8 mouse cellular contexts compared by ENCODE assay signal in the genomic region with DNA sequence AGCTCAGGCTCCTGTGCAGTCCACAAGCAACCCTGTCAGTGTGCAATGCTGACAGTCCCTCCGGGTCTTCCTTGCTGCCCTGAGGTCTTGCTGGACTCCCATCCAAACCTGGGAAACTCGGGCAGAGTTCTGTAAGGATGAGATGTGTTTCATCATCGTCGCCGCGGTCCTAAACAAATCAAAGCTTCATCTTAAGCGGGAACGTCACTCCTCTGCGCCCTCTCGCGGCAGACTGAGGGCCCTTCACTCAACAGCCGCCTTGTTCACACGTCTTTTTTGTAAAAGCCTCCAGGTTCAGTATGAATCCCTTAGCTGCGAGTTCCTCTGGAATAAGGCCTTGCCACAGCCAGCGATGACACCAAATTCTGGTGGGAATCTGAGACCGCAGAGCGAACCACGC. TPM values are rescaled to one million over a fixed set of nuclear protein-coding genes. Genes with fewer than 3 reads are reported as not detected.
A peak's percentile ranks its signal among the peaks of the same experiment; 100 is the strongest.
DNase-seq lines count a peak whose midpoint lies in the region; ATAC-seq and TF ChIP-seq lines count a peak whose summit lies in the region.

No protein-coding gene starts in this region.

- H3K27me3 ChIP-seq in testis, adult 2 months (ENCODE audit: control insufficient read depth, insufficient read depth, low read length): no peaks in the 10 kb centered on the region
- peaks cover 19% of the 10 kb centered on the region for H3K27me3 ChIP-seq in embryonic facial prominence, embryonic 10.5 days (replicated peaks; ENCODE audit: low read depth, poor library complexity, severe bottlenecking)
- no peaks in the 10 kb centered on the region for H3K27me3 ChIP-seq in heart, adult 2 months (ENCODE audit: control insufficient read depth, insufficient read depth, low read length)
- H3K27me3 ChIP-seq in kidney, adult 2 months (replicated peaks; ENCODE audit: control insufficient read depth, insufficient read depth, low read length): no peaks in the 10 kb centered on the region
- H3K27me3 ChIP-seq in limb, embryonic 11.5 days (ENCODE audit: control insufficient read depth, insufficient read depth, low read length): no peaks in the 10 kb centered on the region
- H3K27me3 ChIP-seq in midbrain, postnatal 0 days (ENCODE audit: insufficient read depth, low read length): no peaks in the 10 kb centered on the region

- 6% methylated on average over 18 of the region's 18 CpGs for WGBS in embryonic facial prominence, embryonic 10.5 days
- WGBS in heart, adult 2 months: 3% methylated on average over 18 of the region's 18 CpGs
- WGBS in kidney, adult 2 months: 6% methylated on average over 18 of the region's 18 CpGs
- WGBS in limb, embryonic 11.5 days: 6% methylated on average over 18 of the region's 18 CpGs
- 4% methylated on average over 18 of the region's 18 CpGs for WGBS in midbrain, postnatal 0 days

- no peak overlapping the region for H3K9ac ChIP-seq in heart, adult 2 months (ENCODE audit: low read depth, low read length)
- H3K9ac ChIP-seq in limb, embryonic 11.5 days (ENCODE audit: low read length): peak overlapping the region; percentile 35; the same call in 1 of the 2 replicates
- peak overlapping the region; percentile 55; the same call in 1 of the 2 replicates for H3K9ac ChIP-seq in midbrain, postnatal 0 days (replicated peaks; ENCODE audit: low read length, poor library complexity, severe bottlenecking)

- ATAC-seq in limb, embryonic 11.5 days (ENCODE audit: insufficient number of reproducible peaks, low FRiP score, low TSS enrichment, low read depth): no peak
- 0 out of 2 replicates have a peak, but pooled peaks have one; percentile 41 for ATAC-seq in midbrain, postnatal 0 days (ENCODE audit: low FRiP score)

- no peaks in the 10 kb centered on the region for H3K36me3 ChIP-seq in testis, adult 2 months (ENCODE audit: control insufficient read depth, insufficient read depth, low read length)
- no peaks in the 10 kb centered on the region for H3K36me3 ChIP-seq in embryonic facial prominence, embryonic 10.5 days (replicated peaks)
- no peaks in the 10 kb centered on the region for H3K36me3 ChIP-seq in heart, adult 2 months (ENCODE audit: control insufficient read depth, insufficient read depth, low read length)
- H3K36me3 ChIP-seq in kidney, adult 2 months (ENCODE audit: control insufficient read depth, insufficient read depth, low read length): no peaks in the 10 kb centered on the region
- no peaks in the 10 kb centered on the region for H3K36me3 ChIP-seq in limb, embryonic 11.5 days (ENCODE audit: control insufficient read depth, insufficient read depth, low read length)
- H3K36me3 ChIP-seq in midbrain, postnatal 0 days (ENCODE audit: insufficient read depth, low read length): no peaks in the 10 kb centered on the region

- no peak for DNase-seq in testis, postnatal 14 days (ENCODE audit: low spot score)
- DNase-seq in embryonic facial prominence, embryonic 10.5 days (ENCODE audit: low spot score): peak; percentile 86
- DNase-seq in heart, adult 2 months: peak; percentile 67 to 78
- DNase-seq in kidney, adult 2 months: peak; percentile 57
- DNase-seq in limb, embryonic 11.5 days (ENCODE audit: low spot score): peak; percentile 91
- peak; percentile 91 for DNase-seq in midbrain, postnatal 0 days (ENCODE audit: low spot score)
- DNase-seq in spleen, postnatal 10 days (ENCODE audit: low spot score in 2 of 2): peak; percentile 28 to 78

- TF ChIP-seq POLR2A in testis, adult 2 months (IDR thresholded peaks at IDR 0.05; ENCODE audit: control insufficient read depth, low read depth, low read length): no peak
- no peak for TF ChIP-seq POLR2A in heart, adult 2 months (IDR thresholded peaks at IDR 0.05; ENCODE audit: insufficient read depth, low read depth, low read length)
- no peak for TF ChIP-seq POLR2A in kidney, adult 2 months (IDR thresholded peaks at IDR 0.05; ENCODE audit: low read depth, low read length)

- TF ChIP-seq EP300 in heart, adult 2 months (IDR thresholded peaks at IDR 0.05; ENCODE audit: insufficient read depth, low read depth, low read length): no peak

- H3K27ac ChIP-seq in testis, adult 2 months (ENCODE audit: control insufficient read depth, insufficient read depth, low read depth, low read length): no peak overlapping the region
- H3K27ac ChIP-seq in embryonic facial prominence, embryonic 10.5 days (replicated peaks): peak overlapping the region; percentile 68; the same call in 1 of the 2 replicates
- no peak overlapping the region for H3K27ac ChIP-seq in heart, adult 2 months
- no peak overlapping the region for H3K27ac ChIP-seq in kidney, adult 2 months (ENCODE audit: insufficient read depth, low read depth, low read length)
- H3K27ac ChIP-seq in limb, embryonic 11.5 days (replicated peaks; ENCODE audit: low read depth, low read length): no peak overlapping the region
- peak overlapping the region; percentile 26; the same call in 1 of the 2 replicates for H3K27ac ChIP-seq in midbrain, postnatal 0 days (ENCODE audit: low read depth, low read length)

- no peaks in the 10 kb centered on the region for H3K9me3 ChIP-seq in embryonic facial prominence, embryonic 10.5 days
- no peaks in the 10 kb centered on the region for H3K9me3 ChIP-seq in limb, embryonic 11.5 days (ENCODE audit: control insufficient read depth, low read length)
- no peaks in the 10 kb centered on the region for H3K9me3 ChIP-seq in midbrain, postnatal 0 days (ENCODE audit: low read length)

- H3K4me3 ChIP-seq in testis, adult 2 months (ENCODE audit: control insufficient read depth, low read depth, low read length): no peak overlapping the region
- H3K4me3 ChIP-seq in embryonic facial prominence, embryonic 10.5 days: peak overlapping the region; percentile 57
- no peak overlapping the region for H3K4me3 ChIP-seq in heart, adult 2 months
- H3K4me3 ChIP-seq in kidney, adult 2 months (ENCODE audit: insufficient read depth, low read depth, low read length): no peak overlapping the region
- peak overlapping the region; percentile 21; the same call in 1 of the 2 replicates for H3K4me3 ChIP-seq in limb, embryonic 11.5 days (ENCODE audit: low read depth, low read length)
- H3K4me3 ChIP-seq in midbrain, postnatal 0 days (ENCODE audit: low read depth, low read length): peak overlapping the region; percentile 23; the same call in 1 of the 2 replicates

- H3K79me2 ChIP-seq in heart, adult 2 months (replicated peaks; ENCODE audit: control insufficient read depth, insufficient read depth, low read length): no peaks in the 10 kb centered on the region

- peak; percentile 62; the same call in 1 of the 2 replicates for TF ChIP-seq CTCF in testis, adult 2 months (IDR thresholded peaks at IDR 0.05; ENCODE audit: control insufficient read depth, insufficient read depth, insufficient replicate concordance, low read depth, low read length)
- peak; percentile 89 for TF ChIP-seq CTCF in heart, adult 2 months (IDR thresholded peaks at IDR 0.05)
- peak; percentile 87 for TF ChIP-seq CTCF in kidney, adult 2 months (conservative IDR thresholded peaks at IDR 0.05; ENCODE audit: insufficient read depth, insufficient read length, low read depth, low read length)
- peak; percentile 93 for TF ChIP-seq CTCF in midbrain, postnatal 0 days (IDR thresholded peaks at IDR 0.05)

- intact Hi-C loops in heart, adult 2 months (cut with DNase I): no loop called here

- peaks cover 4% of the 10 kb centered on the region for H3K4me1 ChIP-seq in testis, adult 2 months (ENCODE audit: control insufficient read depth, insufficient read depth, low read length)
- H3K4me1 ChIP-seq in embryonic facial prominence, embryonic 10.5 days: peaks cover 12% of the 10 kb centered on the region
- peaks cover 3% of the 10 kb centered on the region; the same call in 1 of the 2 replicates for H3K4me1 ChIP-seq in heart, adult 2 months (ENCODE audit: control insufficient read depth, insufficient read depth, low read length)
- H3K4me1 ChIP-seq in kidney, adult 2 months (ENCODE audit: control insufficient read depth, insufficient read depth, low read length): peaks cover 3% of the 10 kb centered on the region; the same call in 1 of the 2 replicates
- H3K4me1 ChIP-seq in limb, embryonic 11.5 days (ENCODE audit: control insufficient read depth, insufficient read depth, low read length): no peaks in the 10 kb centered on the region
- peaks cover 4% of the 10 kb centered on the region for H3K4me1 ChIP-seq in midbrain, postnatal 0 days (ENCODE audit: insufficient read depth, low read length)

- H3K4me2 ChIP-seq in limb, embryonic 11.5 days (ENCODE audit: low read depth, severe bottlenecking): peak overlapping the region; percentile 50
- peak overlapping the region; percentile 54 for H3K4me2 ChIP-seq in midbrain, postnatal 0 days (ENCODE audit: low read depth, low read length, poor library complexity, severe bottlenecking)

RNA-seq across cellular contexts. Expression of gene Gm9936, which starts 0.8 kb away (rescaled TPM):
- polyA plus RNA-seq in testis, adult 2 months (2012; rRNA removed): not detected in 2 replicates
- 0.08 and 0.12 TPM in 2 replicates for polyA plus RNA-seq in embryonic facial prominence, embryonic 10.5 days (2016; fragmentation: Nextera tagmentation; extraction: Ambion mirVana)
- not detected for total RNA-seq in heart, adult 2 months (2021)
- polyA plus RNA-seq in heart, adult 2 months (2012; rRNA removed): not detected in 2 replicates
- not detected in 2 replicates for polyA plus RNA-seq in kidney, adult 2 months (2012; rRNA removed)
- polyA plus RNA-seq in limb, embryonic 11.5 days (2014; fragmentation: Nextera tagmentation; extraction: Ambion mirVana): 0.07 TPM in 1 of 2 replicates, not detected in the other
- 5.8 and 6.7 TPM in 2 replicates for total RNA-seq in midbrain, postnatal 0 days (2014; rRNA removed)
- 3.1 and 3.3 TPM in 2 replicates for polyA plus RNA-seq in midbrain, postnatal 0 days (2015; fragmentation: Nextera tagmentation; extraction: Ambion mirVana)

RNA-seq across cellular contexts. Expression of gene 4930519G04Rik, which starts 5.8 kb away (rescaled TPM):
- 54.0 and 68.8 TPM in 2 replicates for polyA plus RNA-seq in testis, adult 2 months (2012; rRNA removed)
- polyA plus RNA-seq in embryonic facial prominence, embryonic 10.5 days (2016; fragmentation: Nextera tagmentation; extraction: Ambion mirVana): not detected in 2 replicates
- total RNA-seq in heart, adult 2 months (2021): not detected
- not detected in 2 replicates for polyA plus RNA-seq in heart, adult 2 months (2012; rRNA removed)
- not detected in 2 replicates for polyA plus RNA-seq in kidney, adult 2 months (2012; rRNA removed)
- polyA plus RNA-seq in limb, embryonic 11.5 days (2014; fragmentation: Nextera tagmentation; extraction: Ambion mirVana): not detected in 2 replicates
- not detected in 2 replicates for total RNA-seq in midbrain, postnatal 0 days (2014; rRNA removed)
- polyA plus RNA-seq in midbrain, postnatal 0 days (2015; fragmentation: Nextera tagmentation; extraction: Ambion mirVana): not detected in 2 replicates

RNA-seq across cellular contexts. Expression of gene 1500011B03Rik, which starts 36.0 kb away (rescaled TPM):
- 51.7 and 67.4 TPM in 2 replicates for polyA plus RNA-seq in testis, adult 2 months (2012; rRNA removed)
- polyA plus RNA-seq in embryonic facial prominence, embryonic 10.5 days (2016; fragmentation: Nextera tagmentation; extraction: Ambion mirVana): 108 TPM in 2 replicates
- total RNA-seq in heart, adult 2 months (2021): 1 to 10 TPM; 3.2 to 4.9 TPM
- polyA plus RNA-seq in heart, adult 2 months (2012; rRNA removed): 4.3 and 7.4 TPM in 2 replicates
- polyA plus RNA-seq in kidney, adult 2 months (2012; rRNA removed): 30.2 and 34.7 TPM in 2 replicates
- polyA plus RNA-seq in limb, embryonic 11.5 days (2014; fragmentation: Nextera tagmentation; extraction: Ambion mirVana): 91.5 and 93.4 TPM in 2 replicates
- 299 and 345 TPM in 2 replicates for total RNA-seq in midbrain, postnatal 0 days (2014; rRNA removed)
- 372 and 393 TPM in 2 replicates for polyA plus RNA-seq in midbrain, postnatal 0 days (2015; fragmentation: Nextera tagmentation; extraction: Ambion mirVana)

RNA-seq across cellular contexts. Expression of gene Oasl2, which starts 37.5 kb away (rescaled TPM):
- 3.9 and 4.4 TPM in 2 replicates for polyA plus RNA-seq in testis, adult 2 months (2012; rRNA removed)
- 0.68 and 0.72 TPM in 2 replicates for polyA plus RNA-seq in embryonic facial prominence, embryonic 10.5 days (2016; fragmentation: Nextera tagmentation; extraction: Ambion mirVana)
- 1 to 10 TPM; 5.8 to 7.3 TPM for total RNA-seq in heart, adult 2 months (2021)
- polyA plus RNA-seq in heart, adult 2 months (2012; rRNA removed): 11.7 and 14.2 TPM in 2 replicates
- 10.2 and 11.2 TPM in 2 replicates for polyA plus RNA-seq in kidney, adult 2 months (2012; rRNA removed)
- polyA plus RNA-seq in limb, embryonic 11.5 days (2014; fragmentation: Nextera tagmentation; extraction: Ambion mirVana): 1.6 and 1.8 TPM in 2 replicates
- total RNA-seq in midbrain, postnatal 0 days (2014; rRNA removed): 1.8 and 6.3 TPM in 2 replicates
- polyA plus RNA-seq in midbrain, postnatal 0 days (2015; fragmentation: Nextera tagmentation; extraction: Ambion mirVana): 3.9 and 5.1 TPM in 2 replicates

Comparison
In these comparisons a context has a peak if more than half of its experiments do, and no peak if none do; other contexts are left out.
1. H3K27ac ChIP-seq: peak in embryonic facial prominence, embryonic 10.5 days (single experiment) and midbrain, postnatal 0 days (single experiment); none in testis, adult 2 months (single experiment), heart, adult 2 months (single experiment), kidney, adult 2 months (single experiment) and limb, embryonic 11.5 days (single experiment).
2. H3K4me3 ChIP-seq: peak in embryonic facial prominence, embryonic 10.5 days (single experiment), limb, embryonic 11.5 days (single experiment) and midbrain, postnatal 0 days (single experiment); none in testis, adult 2 months (single experiment), heart, adult 2 months (single experiment) and kidney, adult 2 months (single experiment).
3. RNA of gene 4930519G04Rik, which starts 5.8 kb away (polyA plus RNA-seq): 54.0 to 68.8 TPM in testis, adult 2 months; not detected in embryonic facial prominence, embryonic 10.5 days, not detected in heart, adult 2 months, not detected in kidney, adult 2 months, not detected in limb, embryonic 11.5 days and not detected in midbrain, postnatal 0 days; every median in the first group is over 10 times any median in the second.
4. Peak in every context shown above with its lines, with median percentiles within 50 percentile points of each other: CTCF ChIP-seq.